Mouse (Mus musculus): Measurements from ENCODE around the gene Olfr98. TPM values are rescaled to one million over a fixed set of nuclear protein-coding genes. Genes with fewer than 3 reads are reported as not detected.

The Olfr98 gene
- polyA plus RNA-seq (2012; rRNA removed; ENCODE audit: low replicate concordance) = not detected in 2 replicates

GRCm38 (mm10) chr17:37263626-37264025, at the start of gene Olfr98:
Olfr98 (minus strand) TSS chr17:37263749.

DNA sequence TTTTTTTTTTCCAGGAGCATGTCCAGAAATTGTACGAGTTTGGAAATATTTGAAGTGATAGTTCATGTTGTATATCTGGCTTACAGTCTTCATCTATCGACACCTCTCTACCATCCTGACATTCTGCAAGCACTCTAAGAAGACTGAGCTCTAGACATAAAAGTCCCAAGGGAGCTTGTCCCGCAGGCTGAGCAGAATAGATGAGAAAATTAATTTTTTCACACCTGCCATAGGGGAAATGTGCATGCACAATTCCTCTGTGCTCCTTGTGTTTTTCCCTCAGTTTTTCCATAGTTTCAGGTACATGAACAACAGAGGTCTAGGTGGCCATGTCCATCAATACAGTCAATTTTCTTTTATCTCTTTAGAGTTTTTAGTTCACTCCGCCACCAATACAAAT, 40.7 kb upstream of the Olfr98 start, which contains the start of gene Olfr101:
Gene Olfr101 (minus strand): TSS at position 101 of the 400 bp plus-strand sequence.

GRCm38 (mm10) chr17:37283360-37283759, 19.8 kb upstream of the Olfr98 start, which contains the start of gene Olfr99:
Olfr99 (minus strand) TSS chr17:37283460.

GRCm38 (mm10) chr17:37270058-37270701, 6.6 kb upstream of the Olfr98 start, which contains the start of gene H2-M3:
H2-M3 (plus strand) TSS chr17:37270220.

GRCm38 (mm10) chr17:37237230-37237629, 26.3 kb downstream of the Olfr98 start, which contains the start of gene Olfr97:
Olfr97 (minus strand) TSS chr17:37237330.

GRCm38 (mm10) chr17:37219846-37220245, 43.7 kb downstream of the Olfr98 start, which contains the start of gene Olfr96:
Olfr96 (plus strand) TSS chr17:37220146.

GRCm38 (mm10) chr17:37213018-37213417, 50.5 kb downstream of the Olfr98 start, which contains the start of gene Olfr95:
Olfr95 (minus strand) TSS chr17:37213118.

Other genes with a start within 250 kb of the Olfr98 start
- not detected in 2 replicates for gene Mog, start 240.4 kb downstream of the Olfr98 start, polyA plus RNA-seq (2012; rRNA removed; ENCODE audit: low replicate concordance)
- 5.3 and 11.2 TPM in 2 replicates for gene Gabbr1, start 217.8 kb downstream of the Olfr98 start, polyA plus RNA-seq (2012; rRNA removed; ENCODE audit: low replicate concordance)
- gene Olfr90, start 175.2 kb downstream of the Olfr98 start, polyA plus RNA-seq (2012; rRNA removed; ENCODE audit: low replicate concordance) = not detected in 2 replicates
- gene Olfr91, start 165.5 kb downstream of the Olfr98 start, polyA plus RNA-seq (2012; rRNA removed; ENCODE audit: low replicate concordance) = not detected in 2 replicates
- gene Olfr92, start 143.7 kb downstream of the Olfr98 start, polyA plus RNA-seq (2012; rRNA removed; ENCODE audit: low replicate concordance) = not detected in 2 replicates
- gene Olfr93, start 102.3 kb downstream of the Olfr98 start, polyA plus RNA-seq (2012; rRNA removed; ENCODE audit: low replicate concordance) = not detected in 2 replicates
- 0.11 TPM in 1 of 2 replicates, not detected in the other for gene Ubd, start 69.9 kb downstream of the Olfr98 start, polyA plus RNA-seq (2012; rRNA removed; ENCODE audit: low replicate concordance)
- gene Olfr94, start 62.8 kb downstream of the Olfr98 start, polyA plus RNA-seq (2012; rRNA removed; ENCODE audit: low replicate concordance) = not detected in 2 replicates
- not detected in 2 replicates for gene Olfr95, start 50.6 kb downstream of the Olfr98 start, polyA plus RNA-seq (2012; rRNA removed; ENCODE audit: low replicate concordance)
- gene Olfr96, start 43.6 kb downstream of the Olfr98 start, polyA plus RNA-seq (2012; rRNA removed; ENCODE audit: low replicate concordance) = not detected in 2 replicates
- gene Olfr97, start 26.4 kb downstream of the Olfr98 start, polyA plus RNA-seq (2012; rRNA removed; ENCODE audit: low replicate concordance) = not detected in 2 replicates
- 2.7 and 3.5 TPM in 2 replicates for gene H2-M3, start 6.5 kb upstream of the Olfr98 start, polyA plus RNA-seq (2012; rRNA removed; ENCODE audit: low replicate concordance)
- gene Olfr99, start 19.7 kb upstream of the Olfr98 start, polyA plus RNA-seq (2012; rRNA removed; ENCODE audit: low replicate concordance) = not detected in 2 replicates
- not detected in 2 replicates for gene Olfr101, start 40.6 kb upstream of the Olfr98 start, polyA plus RNA-seq (2012; rRNA removed; ENCODE audit: low replicate concordance)
- not detected in 2 replicates for gene Olfr102, start 53.3 kb upstream of the Olfr98 start, polyA plus RNA-seq (2012; rRNA removed; ENCODE audit: low replicate concordance)
- gene Olfr103, start 75.9 kb upstream of the Olfr98 start, polyA plus RNA-seq (2012; rRNA removed; ENCODE audit: low replicate concordance) = not detected in 2 replicates
- gene Olfr104-ps, start 95.8 kb upstream of the Olfr98 start, polyA plus RNA-seq (2012; rRNA removed; ENCODE audit: low replicate concordance) = not detected in 2 replicates
- gene Olfr105-ps, start 115.3 kb upstream of the Olfr98 start, polyA plus RNA-seq (2012; rRNA removed; ENCODE audit: low replicate concordance) = not detected in 2 replicates
- not detected in 2 replicates for gene Olfr106-ps, start 126.6 kb upstream of the Olfr98 start, polyA plus RNA-seq (2012; rRNA removed; ENCODE audit: low replicate concordance)
- not detected in 2 replicates for gene Olfr107, start 135.5 kb upstream of the Olfr98 start, polyA plus RNA-seq (2012; rRNA removed; ENCODE audit: low replicate concordance)
- not detected in 2 replicates for gene Olfr108, start 181.7 kb upstream of the Olfr98 start, polyA plus RNA-seq (2012; rRNA removed; ENCODE audit: low replicate concordance)
- gene Olfr109, start 195.2 kb upstream of the Olfr98 start, polyA plus RNA-seq (2012; rRNA removed; ENCODE audit: low replicate concordance) = not detected in 2 replicates
- 0.08 TPM in 1 of 2 replicates, not detected in the other for gene H2-M2, start 219.8 kb upstream of the Olfr98 start, polyA plus RNA-seq (2012; rRNA removed; ENCODE audit: low replicate concordance)
- gene Olfr110, start 228.7 kb upstream of the Olfr98 start, polyA plus RNA-seq (2012; rRNA removed; ENCODE audit: low replicate concordance) = not detected in 2 replicates
- gene Olfr111, start 244.3 kb upstream of the Olfr98 start, polyA plus RNA-seq (2012; rRNA removed; ENCODE audit: low replicate concordance) = not detected in 2 replicates